Mouse (Mus musculus): ENCODE measurements at regions not wholly inside any gene's neighbourhood (a gene's known extent, or its start where the extent isn't known, plus 50 kb on each side); places are given as distances from the start of the nearest gene placed in this dataset.

DNA sequence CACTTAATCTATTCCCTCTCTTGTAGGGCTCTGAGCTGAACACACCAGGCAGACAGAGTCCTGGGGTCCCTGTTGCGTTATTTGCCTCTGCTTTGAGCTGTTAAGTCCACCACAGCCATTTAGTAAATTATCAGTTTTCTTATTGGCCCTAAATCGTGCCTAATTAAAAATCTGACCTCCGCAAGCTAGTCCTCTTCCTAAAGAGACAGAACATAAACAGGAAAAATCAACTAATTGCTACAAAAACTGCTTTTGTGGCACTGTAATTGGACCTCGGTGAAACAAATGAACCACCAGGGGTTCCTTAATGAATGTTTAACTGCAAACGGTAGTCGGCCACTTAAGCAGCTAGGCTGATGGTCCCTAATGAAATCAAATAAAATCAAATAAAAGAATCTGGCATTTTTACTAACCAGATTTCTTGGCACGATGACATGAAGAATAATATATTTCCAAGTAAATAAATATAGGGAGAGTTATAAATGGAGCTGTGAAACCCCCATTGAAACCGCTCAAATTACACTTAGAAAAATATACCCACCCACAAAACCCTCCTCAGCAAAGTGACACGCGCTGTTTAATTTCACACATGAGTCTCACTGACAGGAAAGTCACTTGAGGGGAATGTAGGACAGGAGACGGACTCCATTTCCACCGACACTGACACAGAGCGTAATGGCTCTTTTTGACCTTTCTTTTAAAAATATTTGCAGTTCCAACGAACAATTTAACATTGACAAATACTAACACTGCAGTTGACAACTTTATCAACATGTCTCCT, 451.0 kb upstream of the Slc35b3 start:
- no peak for TF ChIP-seq CTCF (IDR thresholded peaks at IDR 0.05; ENCODE audit: low read depth, low read length)
- no peak for TF ChIP-seq EP300 (IDR thresholded peaks at IDR 0.05; ENCODE audit: insufficient read depth, low read depth, low read length)
